In genomic region chr5:125244825-125245533, GRCm38 (mm10) we compare ENCODE assay signal across 8 mouse cellular contexts.
DNase-seq lines count a peak whose midpoint lies in the region; ATAC-seq and TF ChIP-seq lines count a peak whose summit lies in the region.

No protein-coding gene starts in this region.

- POLR2A ChIA-PET in Patski (lab: Charles Lee), result interaction anchor here (0.6 to 1.2 kb wide), 3 partner anchors 17 to 54 kb away, joined by 3 to 11 read pairs (median 4); no protein-coding TSS in a partner anchor

- H3K36me3 ChIP-seq in kidney, embryonic 14.5 days (ENCODE audit: control insufficient read depth, insufficient read depth, low read length), result no peaks in the 10 kb centered on the region
- no peaks in the 10 kb centered on the region for H3K36me3 ChIP-seq in forebrain, postnatal 0 days (ENCODE audit: insufficient read depth)
- H3K36me3 ChIP-seq in midbrain, embryonic 16.5 days (ENCODE audit: control insufficient read depth, insufficient read depth, low read length), result no peaks in the 10 kb centered on the region

- in situ Hi-C loops in Patski (cut with MboI; ENCODE audit: low pct_unique_long_range_greater_than_20kb), result loop anchor here (5.0 kb wide), 2 partner anchors 68 to 173 kb away; partner anchors contain the start of gene Ncor2

- H3K9ac ChIP-seq in kidney, embryonic 14.5 days (ENCODE audit: low read depth, low read length), result peak overlapping the region; percentile 50
- peak overlapping the region; percentile 51 for H3K9ac ChIP-seq in forebrain, postnatal 0 days
- peak overlapping the region; percentile 55 for H3K9ac ChIP-seq in midbrain, embryonic 16.5 days (ENCODE audit: low read depth, low read length)

- peak overlapping the region; percentile 30 for H3K4me3 ChIP-seq in kidney, embryonic 14.5 days (ENCODE audit: low read length)
- peak overlapping the region; percentile 5; the same call in 1 of the 2 replicates for H3K4me3 ChIP-seq in forebrain, postnatal 0 days (ENCODE audit: low read depth, low read length)
- H3K4me3 ChIP-seq in midbrain, embryonic 16.5 days (ENCODE audit: low read depth, low read length), result 0 out of 2 replicates have a peak overlapping the region, but pooled peaks have one; percentile 27

- H3K4me1 ChIP-seq in kidney, embryonic 14.5 days (ENCODE audit: control insufficient read depth, insufficient read depth, low read length), result peaks cover 22% of the 10 kb centered on the region
- H3K4me1 ChIP-seq in forebrain, postnatal 0 days (ENCODE audit: insufficient read depth), result peaks cover 21% of the 10 kb centered on the region
- H3K4me1 ChIP-seq in midbrain, embryonic 16.5 days (ENCODE audit: control insufficient read depth, insufficient read depth, low read length), result peaks cover 33% of the 10 kb centered on the region

- no peak for DNase-seq in kidney, postnatal 10 days
- peak; percentile 77 for DNase-seq in Patski (ENCODE audit: low read depth, low spot score)
- DNase-seq in forebrain, postnatal 0 days, result peak; percentile 41
- no peak for DNase-seq in spleen, postnatal 14 days (ENCODE audit: low spot score in 2 of 2)
- DNase-seq in urinary bladder, postnatal 25 days (ENCODE audit: low spot score), result no peak

- peak overlapping the region; percentile 65; the same call in 1 of the 2 replicates for H3K27ac ChIP-seq in kidney, embryonic 14.5 days (ENCODE audit: low read depth, low read length)
- H3K27ac ChIP-seq in forebrain, postnatal 0 days (ENCODE audit: low read depth, low read length), result peak overlapping the region; percentile 83
- peak overlapping the region; percentile 87 for H3K27ac ChIP-seq in midbrain, embryonic 16.5 days (ENCODE audit: low read length)

- CTCF ChIA-PET in Patski (lab: Charles Lee), result interaction anchor here (0.6 to 1.9 kb wide), 4 partner anchors 9 to 26 kb away, joined by 3 to 5 read pairs (median 4); no protein-coding TSS in a partner anchor

- no peaks in the 10 kb centered on the region for H3K27me3 ChIP-seq in kidney, embryonic 14.5 days (ENCODE audit: control insufficient read depth, insufficient read depth, low read length)
- H3K27me3 ChIP-seq in Patski, result no peaks in the 10 kb centered on the region
- H3K27me3 ChIP-seq in forebrain, postnatal 0 days (ENCODE audit: insufficient read depth, low read length), result no peaks in the 10 kb centered on the region
- H3K27me3 ChIP-seq in midbrain, embryonic 16.5 days (ENCODE audit: control insufficient read depth, insufficient read depth, low read depth, low read length), result no peaks in the 10 kb centered on the region

- peak overlapping the region; percentile 55 for H3K4me2 ChIP-seq in kidney, embryonic 14.5 days (replicated peaks; ENCODE audit: low read depth, low read length)
- peak overlapping the region; percentile 50 for H3K4me2 ChIP-seq in forebrain, postnatal 0 days (ENCODE audit: low read depth)
- peak overlapping the region; percentile 52 for H3K4me2 ChIP-seq in midbrain, embryonic 16.5 days (ENCODE audit: low read length)

- no peaks in the 10 kb centered on the region for H3K9me3 ChIP-seq in kidney, embryonic 14.5 days (ENCODE audit: control insufficient read depth, low read length)
- H3K9me3 ChIP-seq in forebrain, postnatal 0 days (ENCODE audit: low read length), result no peaks in the 10 kb centered on the region
- H3K9me3 ChIP-seq in midbrain, embryonic 16.5 days (replicated peaks; ENCODE audit: control insufficient read depth, low read length, poor library complexity, severe bottlenecking), result no peaks in the 10 kb centered on the region

- TF ChIP-seq CTCF in Patski (IDR thresholded peaks at IDR 0.05), result no peak
- no peak for TF ChIP-seq CTCF in forebrain, postnatal 0 days (IDR thresholded peaks at IDR 0.05; ENCODE audit: low read depth)

- 13% methylated on average over 13 of the region's 13 CpGs for WGBS in kidney, embryonic 14.5 days
- WGBS in forebrain, postnatal 0 days, result 6% methylated on average over 13 of the region's 13 CpGs
- WGBS in midbrain, embryonic 16.5 days, result 3% methylated on average over 12 of the region's 13 CpGs

- ATAC-seq in kidney, embryonic 14.5 days (ENCODE audit: low FRiP score, low TSS enrichment), result peak; percentile 37
- no peak for ATAC-seq in Patski
- ATAC-seq in forebrain, postnatal 0 days, result peak; percentile 30
- peak; percentile 70 for ATAC-seq in midbrain, embryonic 16.5 days
- no peak for ATAC-seq in inflammation-experienced regulatory T-cells, adult 6 months

Comparison
In these comparisons a context has a peak if more than half of its experiments do, and no peak if none do; other contexts are left out.
1. ATAC-seq: peak in kidney, embryonic 14.5 days (single experiment), forebrain, postnatal 0 days (single experiment) and midbrain, embryonic 16.5 days (single experiment); none in Patski (single experiment) and inflammation-experienced regulatory T-cells, adult 6 months (single experiment).
2. DNase-seq: peak in Patski (single experiment) and forebrain, postnatal 0 days (single experiment); none in kidney, postnatal 10 days (single experiment), spleen, postnatal 14 days (0 of 2) and urinary bladder, postnatal 25 days (single experiment).
3. Peak in every context shown above with its lines, with median percentiles within 50 percentile points of each other: H3K27ac ChIP-seq, H3K4me2 ChIP-seq, H3K4me3 ChIP-seq and H3K9ac ChIP-seq.